Mouse (Mus musculus) heart, adult 2 months (tissue): ENCODE data around the gene Ppp6c.

Experiments used
- CTCF ChIP-seq: fragments of 200-600 bp; IDR thresholded peaks from 2 replicates; pipeline ENCODE4 v1.8.1; 2022; ENCODE audit warnings: antibody characterized with exemption, mild to moderate bottlenecking, moderate library complexity
- EP300 ChIP-seq: fragments of 200-500 bp; IDR thresholded peaks from 2 replicates; pipeline ENCODE4 v1.6.1; 2011; ENCODE audit warnings: low read depth, low read length, control low read depth; ENCODE audit not compliant: insufficient read depth
- POLR2A ChIP-seq: fragments of 200-500 bp; IDR thresholded peaks from 2 replicates; pipeline ENCODE4 v1.6.1; 2011; ENCODE audit warnings: mild to moderate bottlenecking, low read depth, low read length, control low read depth; ENCODE audit not compliant: insufficient read depth

- TF ChIP-seq EP300, result no peak
- TF ChIP-seq CTCF, result no peak
- no peak for TF ChIP-seq POLR2A
These were observed 42.7 kb downstream of the Ppp6c start for GRCm38 (mm10) chr2:39183587-39183986.
